Mouse (Mus musculus): ENCODE data around the gene Sirt4.
"Not testable (repeated sequence)": the region's sequence is repeated elsewhere in the genome, so short reads cannot be mapped to it uniquely, and the experiment has no call there.

Gene Sirt4

GRCm38 (mm10) chr5:115465642-115466420 is 18.7 kb downstream of the Sirt4 start, which contains the start of gene Pla2g1b:
Gene Pla2g1b, plus strand, starts transcription at chr5:115466262.
- no peak for DNase-seq

- DNase-seq, result no peak
These were observed 20.0 kb downstream of the Sirt4 start for GRCm38 (mm10) chr5:115464408-115465115.

- DNase-seq, result no peak
These were observed 25.6 kb downstream of the Sirt4 start for GRCm38 (mm10) chr5:115458918-115459317.

- DNase-seq, result no peak
These were observed 28.7 kb downstream of the Sirt4 start for GRCm38 (mm10) chr5:115455838-115456237.

- no peak for DNase-seq
These were observed 30.0 kb downstream of the Sirt4 start for GRCm38 (mm10) chr5:115454422-115455090.

GRCm38 (mm10) chr5:115450410-115451317 is 33.9 kb downstream of the Sirt4 start:
- DNase-seq, result no peak

GRCm38 (mm10) chr5:115449247-115449646 is 35.3 kb downstream of the Sirt4 start:
- DNase-seq, result no peak

GRCm38 (mm10) chr5:115447108-115447507 is 37.4 kb downstream of the Sirt4 start:
- no peak for DNase-seq

GRCm38 (mm10) chr5:115444130-115444529 is 40.4 kb downstream of the Sirt4 start:
- no peak for DNase-seq

GRCm38 (mm10) chr5:115442663-115443062 is 41.9 kb downstream of the Sirt4 start:
- not testable (repeated sequence) for DNase-seq

GRCm38 (mm10) chr5:115441205-115441849 is 43.2 kb downstream of the Sirt4 start:
- peak; percentile 78 for DNase-seq

- DNase-seq, result no peak
These were observed 45.9 kb downstream of the Sirt4 start for GRCm38 (mm10) chr5:115438667-115439066.

- DNase-seq, result no peak
These were observed 46.6 kb downstream of the Sirt4 start for GRCm38 (mm10) chr5:115437945-115438315.

- DNase-seq, result no peak
These were observed 47.1 kb downstream of the Sirt4 start for GRCm38 (mm10) chr5:115437242-115437944.

GRCm38 (mm10) chr5:115436421-115437124 is 48.0 kb downstream of the Sirt4 start:
- peak; percentile 87 for DNase-seq

GRCm38 (mm10) chr5:115435755-115436379 is 48.7 kb downstream of the Sirt4 start:
- DNase-seq, result no peak

GRCm38 (mm10) chr5:115434853-115435754 is 49.4 kb downstream of the Sirt4 start:
- DNase-seq, result peak; percentile 34

- peak; percentile 21 for DNase-seq
These were observed 50.2 kb downstream of the Sirt4 start for GRCm38 (mm10) chr5:115434280-115434852.

GRCm38 (mm10) chr5:115433191-115433590 is 51.3 kb downstream of the Sirt4 start:
- no peak for DNase-seq

Data from cerebellum, adult 9-11 months (tissue).